Mouse (Mus musculus) urinary bladder, postnatal 0 days (tissue): Measurements from ENCODE around the gene Tspan13. TPM values are rescaled to one million over a fixed set of nuclear protein-coding genes. Genes with fewer than 3 reads are reported as not detected.

Experiments
- polyA plus RNA-seq: library from polyadenylated mRNA; unstranded; fragments of >200 nt; fragmentation: Nextera tagmentation; extraction: Ambion mirVana; gene quantifications from 2 replicates; pipeline ENCODE4 v1.2.1, GENCODE M21; 2015

Gene Tspan13
- 102 and 129 TPM in 2 replicates for polyA plus RNA-seq

DNA sequence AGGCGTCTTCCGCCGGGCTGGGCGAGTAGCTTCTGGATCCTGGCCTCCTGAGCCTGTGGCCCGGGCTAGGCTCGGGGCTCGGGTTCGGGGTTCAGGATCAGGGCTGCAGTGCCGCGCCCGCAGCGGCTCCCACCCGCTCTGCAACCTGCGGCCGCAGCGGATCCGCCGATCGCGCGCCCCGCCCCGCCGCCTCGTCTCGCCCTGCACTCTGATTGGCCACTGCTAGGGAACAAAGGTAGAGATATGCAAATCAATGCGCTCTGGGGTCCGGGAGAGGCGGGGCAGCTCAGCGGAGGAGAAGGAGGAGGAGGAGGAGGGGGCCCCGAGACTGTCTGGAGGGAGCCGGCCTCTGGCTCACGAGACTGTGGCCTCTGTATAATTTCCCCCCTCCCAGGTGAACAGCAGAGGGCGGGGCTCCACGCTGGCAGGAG lies at the start of gene Tspan13:
Tspan13 (minus strand) TSS at position 153 of the 431 bp plus-strand sequence.

DNA sequence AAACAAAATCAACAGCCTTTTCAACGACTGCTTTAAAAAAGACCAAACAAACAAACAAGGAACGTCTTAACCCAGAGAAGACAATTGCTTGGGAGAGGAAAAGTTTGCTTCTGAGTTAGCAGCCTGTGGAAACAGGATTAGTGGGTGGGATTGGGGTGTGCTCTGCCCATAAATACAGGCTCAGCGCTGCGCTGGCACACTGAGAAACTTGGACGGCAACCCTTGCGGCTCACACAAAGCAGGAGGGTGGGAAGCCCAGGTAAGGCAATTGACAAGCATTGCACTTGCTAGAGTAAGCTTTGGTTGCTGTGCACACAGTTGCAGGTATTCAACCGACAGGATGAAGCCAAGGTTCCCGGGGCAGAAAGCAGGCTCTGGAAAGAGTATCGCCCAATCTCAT lies 49.6 kb downstream of the Tspan13 start, which contains the start of gene Agr2:
Agr2 (plus strand) TSS at position 197 of the 400 bp plus-strand sequence.

Other genes with a start within 250 kb of the Tspan13 start
- gene Agr3, start 116.9 kb downstream of the Tspan13 start, polyA plus RNA-seq, result not detected in 2 replicates
- 7.1 and 7.6 TPM in 2 replicates for gene Agr2, start 49.6 kb downstream of the Tspan13 start, polyA plus RNA-seq
- 33.4 and 36.4 TPM in 2 replicates for gene Ankmy2, start 114.6 kb upstream of the Tspan13 start, polyA plus RNA-seq
- gene Bzw2, start 115.6 kb upstream of the Tspan13 start, polyA plus RNA-seq, result 140 and 169 TPM in 2 replicates
- not detected in 2 replicates for gene Lrrc72, start 210.9 kb upstream of the Tspan13 start, polyA plus RNA-seq